In genomic region chr2:119028941-119029551, GRCm38 (mm10) we compare ENCODE assay signal across 7 mouse cellular contexts. TPM values are rescaled to one million over a fixed set of nuclear protein-coding genes. Genes with fewer than 3 reads are reported as not detected.
A peak's percentile ranks its signal among the peaks of the same experiment; 100 is the strongest.
DNase-seq lines count a peak whose midpoint lies in the region; ATAC-seq lines count a peak whose summit lies in the region.

Ccdc32 (minus strand) TSS chr2:119029393.

- peak; percentile 95 for DNase-seq in adrenal gland, adult 8-10 months
- peak; percentile 94 for DNase-seq in embryo, embryonic 9.5 days (ENCODE audit: extremely low spot score)
- DNase-seq in gastrocnemius, postnatal 4 days (ENCODE audit: low spot score in 2 of 2) = peak; percentile 69 to 91
- peak; percentile 88 to 94 for DNase-seq in left cerebral cortex, postnatal 36 days (ENCODE audit: low spot score in 2 of 2)
- DNase-seq in midbrain, embryonic 11.5 days (ENCODE audit: low spot score, missing footprints) = peak; percentile 99
- DNase-seq in skeletal muscle tissue, adult 2 months (ENCODE audit: low read depth, low spot score) = peak; percentile 88

- H3K27ac ChIP-seq in intestine, embryonic 16.5 days (ENCODE audit: low read length) = peak within 1 kb of the TSS; percentile 52
- H3K27ac ChIP-seq in midbrain, embryonic 11.5 days (ENCODE audit: low read depth, low read length) = no peak within 1 kb of the TSS

- peak within 1 kb of the TSS; percentile 73 for H3K9ac ChIP-seq in intestine, embryonic 16.5 days (ENCODE audit: low read depth, low read length)
- H3K9ac ChIP-seq in midbrain, embryonic 11.5 days (ENCODE audit: low read length) = peak within 1 kb of the TSS; percentile 72

- peak; percentile 96 for ATAC-seq in intestine, embryonic 16.5 days
- ATAC-seq in midbrain, embryonic 11.5 days (ENCODE audit: low FRiP score) = peak; percentile 94

- H3K4me3 ChIP-seq in intestine, embryonic 16.5 days (ENCODE audit: low read length) = peak within 1 kb of the TSS; percentile 65
- H3K4me3 ChIP-seq in midbrain, embryonic 11.5 days (ENCODE audit: low read depth, low read length) = peak within 1 kb of the TSS; percentile 74

- no peaks in the 10 kb centered on the region for H3K27me3 ChIP-seq in intestine, embryonic 16.5 days (replicated peaks; ENCODE audit: control insufficient read depth, insufficient read depth, low read length)
- H3K27me3 ChIP-seq in midbrain, embryonic 11.5 days (ENCODE audit: control insufficient read depth, insufficient read depth, low read length) = no peaks in the 10 kb centered on the region

- peak within 1 kb of the TSS; percentile 49 for H3K4me2 ChIP-seq in intestine, embryonic 16.5 days (ENCODE audit: low read depth, low read length)
- H3K4me2 ChIP-seq in midbrain, embryonic 11.5 days = peak within 1 kb of the TSS; percentile 86

- peaks cover 6% of the 10 kb centered on the region; the same call in 1 of the 2 replicates for H3K36me3 ChIP-seq in intestine, embryonic 16.5 days (ENCODE audit: control insufficient read depth, insufficient read depth, low read length)
- no peaks in the 10 kb centered on the region for H3K36me3 ChIP-seq in midbrain, embryonic 11.5 days (ENCODE audit: control insufficient read depth, insufficient read depth, low read length)

- intact Hi-C loops in left cerebral cortex, postnatal 36 days (cut with DNase I) = no loop called here

- no peaks in the 10 kb centered on the region for H3K9me3 ChIP-seq in intestine, embryonic 16.5 days (ENCODE audit: control insufficient read depth, low read length)
- H3K9me3 ChIP-seq in midbrain, embryonic 11.5 days (ENCODE audit: control insufficient read depth, low read length) = no peaks in the 10 kb centered on the region

- WGBS in intestine, embryonic 16.5 days = under 1% methylated on average over 28 of the region's 28 CpGs
- WGBS in midbrain, embryonic 11.5 days = 1% methylated on average over 28 of the region's 28 CpGs

- peaks cover 3% of the 10 kb centered on the region; the same call in 1 of the 2 replicates for H3K4me1 ChIP-seq in intestine, embryonic 16.5 days (ENCODE audit: control insufficient read depth, insufficient read depth, low read length)
- peaks cover 5% of the 10 kb centered on the region; the same call in 1 of the 2 replicates for H3K4me1 ChIP-seq in midbrain, embryonic 11.5 days (ENCODE audit: control insufficient read depth, insufficient read depth, low read length)

RNA-seq across cellular contexts. Expression of gene Ccdc32, which starts in this region (rescaled TPM):
- 10 to 100 TPM; 22.5 to 26.5 (median 23.2) TPM for total RNA-seq in adrenal gland, adult 8-10 months (2022)
- total RNA-seq in gastrocnemius, postnatal 4 days (2021) = 10 to 100 TPM; 11.2 to 12.9 TPM
- polyA plus RNA-seq in intestine, embryonic 16.5 days (2015; fragmentation: Nextera tagmentation; extraction: Ambion mirVana) = 37.6 and 39.9 TPM in 2 replicates
- 10 to 100 TPM; 50.2 to 52.7 TPM for total RNA-seq in left cerebral cortex, postnatal 36 days (2021)
- 25.0 and 25.6 TPM in 2 replicates for polyA plus RNA-seq in midbrain, embryonic 11.5 days (2014; fragmentation: Nextera tagmentation; extraction: Ambion mirVana)
